Mouse (Mus musculus) forebrain, embryonic 11.5 days (tissue): Measurements from ENCODE around the gene Lrp8. TPM values are rescaled to one million over a fixed set of nuclear protein-coding genes. Genes with fewer than 3 reads are reported as not detected.

ENCODE experiments used
- ATAC-seq: fragments of 200-750 bp; cut with Nextera tagmentation; replicated peaks from 2 replicates; pipeline ENCODE4 v1.8.0; 2017; ENCODE audit warnings: moderate TSS enrichment; ENCODE audit not compliant: low FRiP score
- DNase-seq: peaks from one replicate; pipeline ENCODE4 v3.0.0-alpha.2; 2017; ENCODE audit warnings: low spot score
- H3K27ac ChIP-seq: fragments of 300-500 bp; sonication (generic); 2 replicates; pipeline ENCODE4 v1.5.1; 2014; ENCODE audit warnings: low read depth, low read length
- H3K27me3 ChIP-seq: fragments of 300-500 bp; sonication (generic); 2 replicates; pipeline ENCODE4 v1.6.1; 2014; ENCODE audit warnings: mild to moderate bottlenecking, low read length, mixed read lengths; ENCODE audit not compliant: control insufficient read depth, insufficient read depth
- H3K36me3 ChIP-seq: fragments of 300-500 bp; sonication (generic); 2 replicates; pipeline ENCODE4 v1.6.1; 2014; ENCODE audit warnings: mild to moderate bottlenecking, low read length, moderate library complexity, mixed read lengths; ENCODE audit not compliant: control insufficient read depth, insufficient read depth
- H3K4me1 ChIP-seq: fragments of 300-500 bp; sonication (generic); replicated peaks from 2 replicates; pipeline ENCODE4 v1.6.1; 2014; ENCODE audit warnings: low read length, mixed read lengths; ENCODE audit not compliant: control insufficient read depth, insufficient read depth
- H3K4me2 ChIP-seq: fragments of 300-500 bp; sonication (generic); 2 replicates; pipeline ENCODE4 v1.6.1; 2014; ENCODE audit warnings: low read depth, mild to moderate bottlenecking, low read length, moderate library complexity, mixed read lengths; ENCODE audit not compliant: severe bottlenecking
- H3K4me3 ChIP-seq: fragments of 300-500 bp; sonication (generic); 2 replicates; pipeline ENCODE4 v1.5.1; 2014; ENCODE audit warnings: low read depth, low read length
- H3K9ac ChIP-seq: fragments of 300-500 bp; sonication (generic); 2 replicates; pipeline ENCODE4 v1.6.1; 2014; ENCODE audit warnings: low read length
- H3K9me3 ChIP-seq: fragments of 300-500 bp; sonication (generic); 2 replicates; pipeline ENCODE4 v1.6.1; 2016; ENCODE audit warnings: low read length, mixed read lengths; ENCODE audit not compliant: control insufficient read depth
- WGBS: fragments of 180-500 bp; shearing (Covaris S2); extraction: QIAGEN DNeasy Blood & Tissue Kit; methylation state at CpG from one replicate; pipeline ENCODE4 v1.1.7; 2014; 5-methylcytosine and 5-hydroxymethylcytosine counted together
- polyA plus RNA-seq: library from polyadenylated mRNA; unstranded; fragments of >200 nt; fragmentation: Nextera tagmentation; extraction: Ambion mirVana; gene quantifications from 2 replicates; pipeline ENCODE4 v1.2.1, GENCODE M21; 2014

The Lrp8 gene
- polyA plus RNA-seq, 1 experiment from 2014 or later = 33.9 TPM

GRCm38 (mm10) chr4:107816459-107816858 lies 14.4 kb downstream of the Lrp8 start:
- H3K9ac ChIP-seq = no peak overlapping the region
- H3K4me1 ChIP-seq = peaks cover 10% of the 10 kb centered on the region
- no peak overlapping the region for H3K27ac ChIP-seq
- 92% methylated on average over 4 of the region's 4 CpGs for WGBS
- no peaks in the 10 kb centered on the region for H3K9me3 ChIP-seq
- ATAC-seq (no peak), DNase-seq (no peak)
- H3K4me2 ChIP-seq = no peak overlapping the region
- H3K36me3 ChIP-seq = no peaks in the 10 kb centered on the region
- H3K27me3 ChIP-seq = no peaks in the 10 kb centered on the region
- H3K4me3 ChIP-seq = no peak overlapping the region

GRCm38 (mm10) chr4:107817463-107817862 lies 15.4 kb downstream of the Lrp8 start:
- H3K9ac ChIP-seq = no peak overlapping the region
- DNase-seq = no peak

GRCm38 (mm10) chr4:107819990-107820719 lies 18.1 kb downstream of the Lrp8 start:
- H3K4me2 ChIP-seq = no peak overlapping the region
- no peaks in the 10 kb centered on the region for H3K9me3 ChIP-seq
- no peak overlapping the region for H3K4me3 ChIP-seq
- H3K27me3 ChIP-seq = no peaks in the 10 kb centered on the region
- 0 out of 2 replicates have a peak, but pooled peaks have one; percentile 11 for ATAC-seq
- H3K36me3 ChIP-seq = no peaks in the 10 kb centered on the region
- H3K27ac ChIP-seq = peak overlapping the region; percentile 12; the same call in 1 of the 2 replicates
- peaks cover 37% of the 10 kb centered on the region for H3K4me1 ChIP-seq
- WGBS = 72% methylated on average over 16 of the region's 16 CpGs
- H3K9ac ChIP-seq = no peak overlapping the region
- no peak for DNase-seq

More at GRCm38 (mm10) chr4:107817463-107817862, 15.4 kb downstream of the Lrp8 start:
- peak; percentile 21; the same call in 1 of the 2 replicates for ATAC-seq
- Histone ChIP-seq H3K9me3 (no peaks in the 10 kb centered on the region), H3K36me3 (no peaks in the 10 kb centered on the region), H3K4me2 (no peak overlapping the region), H3K27me3 (no peaks in the 10 kb centered on the region), H3K27ac (no peak overlapping the region), H3K4me1 (peaks cover 16% of the 10 kb centered on the region), H3K4me3 (no peak overlapping the region)
- WGBS = 56% methylated on average over 6 of the region's 6 CpGs

- Histone ChIP-seq H3K27me3 (no peaks in the 10 kb centered on the region), H3K27ac (no peak overlapping the region), H3K9ac (no peak overlapping the region), H3K4me1 (peaks cover 37% of the 10 kb centered on the region), H3K9me3 (no peaks in the 10 kb centered on the region), H3K4me3 (no peak overlapping the region), H3K36me3 (no peaks in the 10 kb centered on the region), H3K4me2 (no peak overlapping the region)
- no peak for ATAC-seq
- no peak for DNase-seq
- 86% methylated on average over 8 of the region's 8 CpGs for WGBS
These were observed 19.0 kb downstream of the Lrp8 start for GRCm38 (mm10) chr4:107820856-107821619.

GRCm38 (mm10) chr4:107822936-107823411 lies 20.9 kb downstream of the Lrp8 start:
- peaks cover 36% of the 10 kb centered on the region for H3K4me1 ChIP-seq
- DNase-seq (peak; percentile 77), ATAC-seq (peak; percentile 57)
- H3K4me3 ChIP-seq = no peak overlapping the region
- peak overlapping the region; percentile 70 for H3K27ac ChIP-seq
- H3K9ac ChIP-seq = peak overlapping the region; percentile 17; the same call in 1 of the 2 replicates
- H3K27me3 ChIP-seq = no peaks in the 10 kb centered on the region
- H3K9me3 ChIP-seq = no peaks in the 10 kb centered on the region
- WGBS = 26% methylated on average over 9 of the region's 9 CpGs
- H3K4me2 ChIP-seq = peak overlapping the region; percentile 29; the same call in 1 of the 2 replicates
- H3K36me3 ChIP-seq = no peaks in the 10 kb centered on the region

- ATAC-seq (no peak), DNase-seq (peak; percentile 76)
- H3K27me3 ChIP-seq = no peaks in the 10 kb centered on the region
- H3K27ac ChIP-seq = peak overlapping the region; percentile 70
- peak overlapping the region; percentile 28 for H3K4me2 ChIP-seq
- H3K9ac ChIP-seq = peak overlapping the region; percentile 17; the same call in 1 of the 2 replicates
- peaks cover 41% of the 10 kb centered on the region for H3K4me1 ChIP-seq
- no peak overlapping the region for H3K4me3 ChIP-seq
- H3K9me3 ChIP-seq = no peaks in the 10 kb centered on the region
- H3K36me3 ChIP-seq = no peaks in the 10 kb centered on the region
- 36% methylated on average over 11 of the region's 11 CpGs for WGBS
These were observed 21.4 kb downstream of the Lrp8 start for GRCm38 (mm10) chr4:107823511-107823910.

- peak; percentile 71 for DNase-seq
- Histone ChIP-seq H3K9me3 (no peaks in the 10 kb centered on the region), H3K4me1 (peaks cover 48% of the 10 kb centered on the region), H3K27ac (peak overlapping the region; percentile 79), H3K36me3 (no peaks in the 10 kb centered on the region), H3K4me3 (no peak overlapping the region), H3K27me3 (no peaks in the 10 kb centered on the region), H3K9ac (peak overlapping the region; percentile 39), H3K4me2 (no peak overlapping the region)
- peak; percentile 55 for ATAC-seq
- 24% methylated on average over 10 of the region's 10 CpGs for WGBS
These were observed 26.7 kb downstream of the Lrp8 start for GRCm38 (mm10) chr4:107828727-107829218.

- H3K9ac ChIP-seq = 0 out of 2 replicates have a peak overlapping the region, but pooled peaks have one; percentile 14
- no peaks in the 10 kb centered on the region for H3K27me3 ChIP-seq
- 67% methylated on average over 2 of the region's 2 CpGs for WGBS
- H3K9me3 ChIP-seq = no peaks in the 10 kb centered on the region
- H3K27ac ChIP-seq = peak overlapping the region; percentile 79
- H3K36me3 ChIP-seq = no peaks in the 10 kb centered on the region
- H3K4me3 ChIP-seq = no peak overlapping the region
- ATAC-seq = no peak
- H3K4me2 ChIP-seq = no peak overlapping the region
- H3K4me1 ChIP-seq = peaks cover 48% of the 10 kb centered on the region
- no peak for DNase-seq
These were observed 27.6 kb downstream of the Lrp8 start for GRCm38 (mm10) chr4:107829675-107830074.
